Mouse (Mus musculus) olfactory bulb, adult 2 months (tissue): ENCODE measurements around the gene Cpd.

ENCODE experiments used
- CTCF ChIP-seq: fragments of 200-500 bp; IDR thresholded peaks from 2 replicates; pipeline ENCODE4 v1.5.1; 2012; ENCODE audit warnings: low read depth, mild to moderate bottlenecking, low read length, moderate library complexity; ENCODE audit not compliant: insufficient read depth
- POLR2A ChIP-seq: fragments of 200-500 bp; IDR thresholded peaks from 2 replicates; pipeline ENCODE4 v1.6.1; 2012; ENCODE audit warnings: mild to moderate bottlenecking, low read depth, low read length, moderate library complexity; ENCODE audit not compliant: insufficient read depth

DNA sequence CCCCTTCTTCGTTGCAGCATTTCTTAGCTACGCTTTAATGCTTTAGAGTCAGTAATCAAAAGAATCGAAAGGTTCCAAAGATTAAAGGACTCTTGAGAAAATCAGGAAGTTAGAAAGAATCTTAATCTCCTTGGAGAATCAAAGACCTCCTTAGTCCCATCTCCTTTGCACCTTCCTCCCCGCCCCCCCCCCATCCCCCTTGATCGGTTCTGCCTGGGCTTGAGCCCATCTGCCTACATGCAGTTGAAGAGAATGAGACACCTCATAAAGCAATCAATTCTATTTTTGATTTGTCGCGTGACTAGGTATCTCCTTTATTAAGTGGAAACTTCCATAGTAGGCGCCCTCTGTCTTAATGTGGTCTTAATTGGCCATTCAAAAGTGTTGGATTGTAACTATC, 536 bp upstream of the Cpd start:
- TF ChIP-seq CTCF (no peak), POLR2A (no peak)
